Mouse (Mus musculus): Measurements from ENCODE around the gene Zfp217.

GRCm38 (mm10) chr2:170127523-170127922 lies 20.4 kb downstream of the Zfp217 start:
- TF ChIP-seq EP300 (IDR thresholded peaks at IDR 0.05; ENCODE audit: insufficient read depth, low read depth, low read length) (no peak), CTCF (IDR thresholded peaks at IDR 0.05) (no peak), POLR2A (IDR thresholded peaks at IDR 0.05; ENCODE audit: insufficient read depth, low read depth, low read length) (no peak)

Measured in heart, adult 2 months (tissue).